Mouse (Mus musculus): ENCODE measurements at regions not wholly inside any gene's neighbourhood (a gene's known extent, or its start where the extent isn't known, plus 50 kb on each side); places are given as distances from the start of the nearest gene placed in this dataset.

DNA sequence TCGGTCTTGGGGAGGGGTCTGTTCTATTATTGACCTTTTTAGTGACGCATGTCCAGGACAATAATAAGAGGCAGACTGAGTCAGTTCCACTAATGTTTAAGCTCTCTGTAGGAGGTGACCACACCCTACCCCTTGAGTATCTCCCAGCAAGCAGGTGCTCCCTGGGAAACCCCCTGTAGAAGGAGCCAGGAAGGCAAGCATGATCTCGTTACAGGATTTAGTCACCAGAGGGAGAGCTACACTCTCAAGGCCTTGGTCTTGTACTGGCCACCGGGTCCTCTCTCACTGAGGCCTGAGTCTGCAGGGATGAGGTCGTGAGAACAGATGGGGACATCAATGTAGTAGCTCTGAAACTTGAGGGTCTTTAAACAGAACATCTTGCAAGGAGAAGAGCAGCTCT, 55.3 kb upstream of the Ccnd2 start:
- no peak for DNase-seq (ENCODE audit: low spot score)

- DNase-seq (ENCODE audit: low spot score) = no peak
Measured at GRCm38 (mm10) chr6:127213355-127213754, 61.4 kb upstream of the Ccnd2 start.

- DNase-seq (ENCODE audit: low spot score) = no peak
Measured at GRCm38 (mm10) chr6:127215915-127216314, 63.9 kb upstream of the Ccnd2 start.

DNA sequence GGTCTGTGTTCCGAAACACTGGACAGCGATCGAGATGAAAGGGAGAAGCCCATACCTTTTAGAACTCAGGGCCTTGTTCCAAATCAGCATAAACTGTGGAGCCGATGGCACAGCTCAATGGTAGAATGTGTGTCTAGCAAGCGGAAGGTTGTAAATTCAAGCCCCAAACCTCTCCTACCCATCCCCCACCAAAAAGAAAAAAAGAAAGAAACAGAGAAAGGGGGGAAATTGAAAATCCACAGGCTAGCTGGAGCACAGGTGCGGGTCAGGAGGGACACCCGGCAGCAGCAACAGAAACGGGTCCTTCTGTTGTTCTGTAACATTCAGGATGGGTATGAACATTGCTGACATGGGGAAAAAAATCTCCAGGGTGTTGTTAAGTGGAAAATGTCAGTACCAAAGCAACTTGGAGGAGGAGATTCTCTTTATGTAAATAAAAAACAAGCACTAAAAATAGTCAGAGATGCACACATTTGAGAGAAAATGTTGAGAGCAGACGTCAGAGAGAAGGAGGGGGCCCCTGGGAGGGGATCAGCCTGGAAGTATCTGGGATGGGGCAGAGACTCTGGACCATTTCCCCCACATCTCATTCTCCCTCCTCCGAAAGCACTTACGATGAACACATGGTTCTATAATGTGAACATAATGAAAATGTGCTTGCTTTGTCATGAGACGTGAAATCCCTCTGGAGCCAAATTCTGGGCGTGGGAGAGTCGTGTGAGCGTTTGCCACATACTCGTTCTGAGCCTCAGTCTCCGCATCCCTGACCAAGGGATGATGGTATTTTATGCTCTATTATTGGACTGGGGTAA, 66.8 kb upstream of the Ccnd2 start:
- no peak for DNase-seq (ENCODE audit: low spot score)

DNA sequence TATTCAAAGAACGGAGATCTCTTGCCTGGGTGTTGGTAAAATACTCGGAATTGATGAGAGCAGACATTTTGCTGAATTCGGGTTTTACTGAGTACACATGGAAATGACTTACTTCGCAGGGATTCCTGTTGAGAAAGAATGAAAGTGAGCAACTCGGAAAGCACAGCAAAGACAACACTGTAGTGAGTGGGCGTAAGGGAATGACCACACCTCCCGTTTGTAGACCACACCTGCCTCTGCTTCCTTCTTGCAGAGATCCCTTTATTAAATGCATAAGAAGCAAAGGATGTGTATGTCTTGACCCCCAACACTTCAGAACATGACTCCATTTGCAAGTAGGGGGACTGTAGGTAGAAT, 67.4 kb upstream of the Ccnd2 start:
- DNase-seq (ENCODE audit: low spot score) = no peak

DNA sequence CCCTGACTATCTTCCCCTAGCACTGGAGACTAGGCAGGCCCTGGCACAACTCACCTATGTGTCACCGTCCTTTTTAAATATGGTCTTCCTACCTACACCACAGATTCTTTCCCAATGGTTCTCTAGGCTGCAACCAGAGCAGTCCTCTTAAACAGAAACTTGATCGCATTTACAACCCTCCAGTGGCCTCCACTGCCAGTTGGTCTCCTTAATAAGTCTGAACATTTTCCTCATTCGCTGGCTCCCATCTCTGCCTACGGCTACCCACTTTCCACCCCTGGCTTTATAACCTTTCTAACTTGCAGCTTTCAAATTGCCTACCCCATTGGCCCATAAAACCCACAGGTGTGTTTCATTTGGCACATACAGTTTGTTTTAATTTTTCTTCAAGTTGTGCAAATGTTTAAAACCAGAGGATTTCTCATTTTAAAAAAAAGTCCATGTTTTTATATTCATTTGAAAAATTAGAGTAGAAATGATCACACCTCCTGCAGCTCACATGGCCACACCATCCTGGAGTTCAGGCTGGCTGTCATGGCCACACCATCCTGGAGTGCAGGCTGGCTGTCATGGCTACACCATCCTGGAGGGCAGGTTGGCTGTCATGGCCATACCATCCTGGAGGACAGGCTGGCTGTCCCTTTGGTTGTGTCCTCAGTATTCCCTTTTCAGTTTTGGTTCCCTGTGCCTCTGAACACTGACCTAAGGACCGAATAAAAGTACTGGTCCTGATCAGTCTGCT, 74.4 kb upstream of the Ccnd2 start:
- DNase-seq (ENCODE audit: low spot score) = no peak

DNA sequence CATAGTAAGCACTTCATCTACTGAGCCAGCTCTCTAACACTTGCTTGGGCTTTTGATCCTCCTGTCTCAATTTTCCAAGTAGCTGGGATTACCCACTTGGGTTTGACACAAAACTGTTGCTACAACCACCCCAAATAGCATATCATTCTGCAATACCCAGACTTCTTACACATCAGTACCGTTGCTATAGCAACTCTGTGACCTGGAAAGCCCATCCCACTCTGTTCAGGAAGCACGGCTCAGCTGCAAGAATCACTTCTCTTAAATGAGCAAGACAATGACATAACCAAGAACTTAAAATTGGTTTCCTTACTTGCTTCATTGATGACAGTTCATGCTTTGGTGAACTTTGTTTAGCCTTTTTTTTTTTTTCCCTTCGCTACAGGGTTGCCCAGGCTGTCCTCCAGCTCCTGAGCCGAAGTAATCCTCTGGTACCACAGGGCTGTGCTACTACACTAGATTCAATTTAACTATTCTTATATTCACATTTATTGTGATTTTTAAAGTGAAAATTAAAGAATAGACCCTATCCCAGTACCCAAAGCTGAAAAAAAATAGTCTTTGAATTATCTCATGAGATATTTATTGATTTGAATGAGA, 84.6 kb upstream of the Ccnd2 start:
- peak; percentile 58 for DNase-seq (ENCODE audit: low spot score)

DNA sequence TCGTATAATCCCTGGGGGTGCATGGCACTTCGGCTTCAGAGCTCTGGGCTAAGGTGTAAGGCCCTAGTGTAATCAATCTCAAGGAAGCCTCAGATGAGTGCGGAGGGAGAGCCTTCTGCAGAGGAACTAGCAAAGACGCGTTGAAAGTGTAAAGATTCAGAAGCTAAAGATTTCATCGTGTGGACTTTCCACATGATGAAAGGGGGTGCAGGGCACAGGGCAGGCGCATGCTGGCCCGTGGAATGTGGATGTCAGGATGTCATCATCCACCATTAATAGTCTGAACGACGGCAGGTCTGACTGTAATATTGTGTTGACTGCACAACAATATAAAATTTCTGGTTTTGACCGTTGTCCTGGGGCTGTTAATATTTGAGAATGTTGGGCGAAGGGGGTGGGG, 85.2 kb upstream of the Ccnd2 start:
- no peak for DNase-seq (ENCODE audit: low spot score)

GRCm38 (mm10) chr6:127239529-127240471, 87.8 kb upstream of the Ccnd2 start:
- peak; percentile 17 for DNase-seq (ENCODE audit: low spot score)

- DNase-seq (ENCODE audit: low spot score) = no peak
Measured at GRCm38 (mm10) chr6:127240472-127241375, 88.7 kb upstream of the Ccnd2 start.

DNA sequence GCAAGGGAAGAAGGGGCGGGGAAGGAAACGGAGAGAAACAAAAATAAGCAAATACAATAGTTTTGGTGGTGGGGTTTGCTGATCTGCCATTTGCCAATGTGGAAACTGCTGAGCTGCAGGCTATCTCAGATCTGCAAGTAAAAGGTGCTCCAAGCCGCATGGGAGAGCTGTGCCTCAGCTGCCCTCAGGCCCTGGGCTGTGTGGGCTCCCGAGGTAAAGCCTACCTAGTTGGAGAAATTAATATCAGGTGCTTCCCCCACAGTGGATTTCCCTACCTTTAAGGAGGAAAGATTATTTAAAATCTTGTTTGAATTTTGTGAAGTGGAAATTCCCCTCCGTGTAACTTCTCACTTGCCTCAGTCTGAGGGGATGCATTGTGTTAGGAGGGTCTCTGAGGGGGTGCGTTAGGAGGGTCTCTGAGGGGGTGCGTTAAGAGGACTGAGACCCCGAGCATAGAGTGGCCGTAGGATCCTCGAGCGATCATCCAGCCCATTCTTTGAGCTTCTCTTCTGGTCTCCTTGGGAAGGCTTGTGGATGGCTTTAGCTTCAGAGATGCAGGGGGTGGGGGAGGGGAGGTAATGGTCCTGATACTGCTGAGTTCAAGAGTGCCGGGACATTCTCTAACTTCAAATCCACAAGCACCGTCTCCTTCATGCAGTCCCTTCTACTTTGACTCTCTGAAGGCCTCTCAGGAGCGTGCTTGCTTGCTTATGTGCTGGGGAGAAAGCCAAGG, 89.9 kb upstream of the Ccnd2 start:
- no peak for DNase-seq (ENCODE audit: low spot score)

DNA sequence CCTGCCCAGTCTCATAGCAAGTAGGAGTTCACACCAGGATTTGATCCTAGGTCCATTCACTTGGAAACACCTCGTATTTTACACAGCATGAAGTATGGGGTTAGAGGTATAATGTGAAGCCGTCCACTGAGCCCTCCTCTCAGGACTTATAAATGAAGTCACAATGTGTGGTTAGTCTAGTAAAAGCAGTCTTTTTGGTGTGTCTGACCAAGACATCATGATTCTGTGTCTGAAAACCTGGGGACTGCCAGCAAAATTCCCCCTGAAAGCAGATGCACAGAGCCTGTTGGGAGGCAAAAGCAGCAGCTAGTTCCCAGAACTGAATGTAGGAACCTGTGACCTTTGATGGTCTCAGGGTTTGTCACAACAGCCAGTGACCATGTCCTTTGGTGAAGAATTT, 91.0 kb upstream of the Ccnd2 start:
- DNase-seq (ENCODE audit: low spot score) = no peak

DNA sequence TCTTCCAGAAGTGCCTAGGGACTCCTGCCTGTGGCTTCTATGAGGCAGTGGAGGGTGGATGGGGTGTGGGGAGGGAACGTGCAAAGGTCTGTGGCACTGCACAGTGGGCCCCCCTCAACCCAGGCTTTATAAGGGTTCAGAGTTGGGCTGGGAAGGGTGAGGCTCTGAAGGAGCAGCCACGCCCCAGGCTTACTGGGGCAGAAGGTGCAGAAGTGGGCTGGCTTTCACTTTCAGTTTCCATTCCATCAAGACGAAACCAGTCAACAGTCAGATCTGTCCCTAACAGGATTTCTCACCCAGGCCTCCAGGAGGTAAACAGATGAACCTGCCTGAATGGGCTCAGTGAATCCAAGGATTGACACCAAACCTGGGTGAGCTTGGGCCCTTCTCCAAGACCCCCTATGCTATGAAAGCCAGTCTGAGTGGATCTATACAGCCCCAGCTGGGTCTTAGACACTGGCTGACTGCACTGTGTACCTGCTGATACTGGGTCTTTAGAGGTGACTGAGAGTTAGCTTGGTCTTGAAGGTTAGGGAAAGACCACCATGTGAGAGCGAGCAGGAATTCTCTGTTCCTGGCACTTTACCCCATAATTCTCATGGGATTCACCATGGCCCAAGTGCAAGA, 93.9 kb upstream of the Ccnd2 start:
- peak; percentile 61 for DNase-seq (ENCODE audit: low spot score)

DNA sequence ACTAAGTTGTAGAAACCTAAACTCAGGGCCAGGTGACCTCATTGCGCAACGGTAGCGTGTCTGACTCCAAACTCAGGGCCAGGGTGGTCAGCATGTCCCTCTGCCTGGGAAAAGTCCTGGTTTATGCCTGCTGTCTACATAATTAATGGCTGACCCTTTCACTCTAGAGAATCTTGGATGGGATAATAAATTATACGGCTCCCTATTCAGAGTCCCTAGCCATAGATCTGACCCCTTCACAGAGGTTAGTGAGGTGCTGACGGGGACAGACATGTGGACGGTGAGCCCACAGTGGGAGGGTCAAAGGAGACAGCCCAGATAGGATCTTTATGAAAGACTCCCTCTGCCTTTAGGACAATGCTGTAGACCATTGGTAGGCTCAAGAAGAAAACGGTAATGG, 94.7 kb upstream of the Ccnd2 start:
- DNase-seq (ENCODE audit: low spot score) = no peak

GRCm38 (mm10) chr6:127247343-127247742, 95.3 kb upstream of the Ccnd2 start:
- no peak for DNase-seq (ENCODE audit: low spot score)

DNA sequence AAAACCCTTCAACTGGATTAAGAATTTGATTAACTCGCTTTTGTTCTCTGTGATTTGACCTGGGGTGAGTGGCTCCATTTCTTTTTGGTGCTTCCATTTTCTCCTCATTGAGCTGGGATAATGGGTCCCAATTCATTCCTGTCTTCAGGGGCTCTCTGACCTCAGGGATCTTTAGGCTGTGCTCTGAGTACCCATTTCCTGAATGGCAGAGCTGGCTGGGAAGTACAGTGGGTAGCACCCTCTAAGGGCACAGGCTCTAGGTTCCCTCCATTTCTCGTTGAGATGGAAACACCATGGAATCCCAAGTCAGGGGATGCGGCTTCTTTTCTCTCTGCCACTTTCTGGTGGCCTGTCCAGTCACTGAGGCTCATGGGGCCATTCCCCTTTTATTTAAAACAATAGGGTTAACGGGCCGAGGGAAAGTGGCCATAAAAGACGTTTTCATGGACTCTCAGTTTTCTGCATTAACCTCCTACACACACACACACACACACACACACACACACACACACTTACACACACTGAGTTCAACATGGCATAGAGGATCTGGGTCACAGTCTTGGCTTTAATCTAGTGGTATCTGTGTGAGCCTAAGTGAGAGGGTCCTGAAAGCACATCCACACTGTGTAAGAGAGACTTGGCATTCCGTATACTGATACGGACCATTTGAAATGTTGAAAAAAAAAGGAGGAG, 98.3 kb upstream of the Ccnd2 start:
- DNase-seq (ENCODE audit: low spot score) = no peak

- DNase-seq (ENCODE audit: low spot score) = no peak
Measured at GRCm38 (mm10) chr6:127250874-127251670, 99.1 kb upstream of the Ccnd2 start.

DNA sequence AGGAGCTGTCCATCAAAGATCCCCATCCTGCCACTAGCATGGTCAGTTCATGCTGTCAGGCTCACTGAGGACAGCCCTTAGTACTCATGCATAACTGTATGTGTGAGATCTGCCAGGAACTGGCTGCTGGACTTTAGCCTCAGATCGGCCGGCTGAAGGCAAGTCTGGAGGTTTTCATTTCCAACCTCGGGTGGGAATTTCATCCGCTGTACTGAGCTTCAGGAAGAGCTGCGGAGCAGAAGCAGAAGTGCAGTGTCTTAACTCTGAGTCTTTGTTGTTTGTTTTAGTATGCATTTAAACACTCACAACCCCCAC, 99.6 kb upstream of the Ccnd2 start:
- DNase-seq (ENCODE audit: low spot score) = no peak

Data from lung, postnatal 25 days (tissue).